Mouse (Mus musculus) heart, postnatal 10 days (tissue): ENCODE results near the gene Etv1. TPM values are rescaled to one million over a fixed set of nuclear protein-coding genes. Genes with fewer than 3 reads are reported as not detected.

Experiments
- DNase-seq, 2 experiments: peaks; one replicate each; pipeline ENCODE4 v3.0.0; 2021
- intact Hi-C: fragments of 180-260 bp; cut with DNase I; formaldehyde crosslinking; loops from one replicate; pipeline ENCODE4 v1.15.1; 2025
- total RNA-seq, 2 experiments: library from RNA; stranded (reverse); gene quantifications; 2 replicates each; pipeline ENCODE4 v1.2.3; 2021

The Etv1 gene
- total RNA-seq, 2 experiments from 2014 or later = 15.2 to 16.5 TPM

- no peak for DNase-seq
- intact Hi-C loops = no loop called here
Observed at GRCm38 (mm10) chr12:38906314-38906713, 127.1 kb downstream of the Etv1 start.

- DNase-seq = peak; percentile 9 to 19
Observed at GRCm38 (mm10) chr12:38906812-38907211, 127.6 kb downstream of the Etv1 start.

GRCm38 (mm10) chr12:38908947-38909346, 129.8 kb downstream of the Etv1 start:
- intact Hi-C loops = no loop called here
- DNase-seq = no peak

More at GRCm38 (mm10) chr12:38906812-38907211, 127.6 kb downstream of the Etv1 start:
- intact Hi-C loops = no loop called here
